Mouse (Mus musculus) ES-E14 (cell line): ENCODE results near the gene Tead1.

Experiments used
- MAFK ChIP-seq: IDR thresholded peaks from 2 replicates; pipeline ENCODE4 v1.6.1; 2014; ENCODE audit warnings: mild to moderate bottlenecking, low read depth, low read length, inconsistent platforms; ENCODE audit not compliant: insufficient read depth
- ZC3H11A ChIP-seq: IDR thresholded peaks from 2 replicates; pipeline ENCODE4 v1.6.1; 2012; ENCODE audit warnings: low read depth, mild to moderate bottlenecking, inconsistent platforms, low read length, borderline replicate concordance
- ZNF384 ChIP-seq: IDR thresholded peaks from 2 replicates; pipeline ENCODE4 v1.6.1; 2012; ENCODE audit warnings: low read depth, low read length, inconsistent platforms

DNA sequence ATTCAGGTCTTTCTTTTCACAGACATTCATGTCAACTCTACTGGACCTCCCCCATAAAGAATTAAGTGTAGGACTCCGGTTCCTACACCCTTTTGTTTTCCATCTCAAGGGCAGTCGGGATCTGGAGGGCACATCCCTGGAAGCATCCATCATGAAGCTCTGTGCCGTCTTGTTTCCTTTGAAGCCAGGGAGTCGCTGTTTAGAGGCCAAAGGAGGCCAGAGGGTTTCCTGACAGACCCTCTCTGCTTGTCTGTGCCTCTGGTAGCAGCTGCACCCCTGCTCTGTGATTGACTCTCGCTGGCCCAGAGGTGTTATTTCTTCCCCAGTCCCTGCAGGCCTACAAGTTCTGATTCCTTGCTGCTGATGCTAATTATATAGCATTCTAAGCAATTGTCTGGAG, 259.8 kb downstream of the Tead1 start:
- no peak for TF ChIP-seq ZC3H11A
- no peak for TF ChIP-seq ZNF384
- TF ChIP-seq MAFK: no peak
